Mouse (Mus musculus) CD4-positive naive resting alpha-beta T cell, adult 57 days (primary cell): ENCODE results near the gene Rnaseh1. TPM values are rescaled to one million over a fixed set of nuclear protein-coding genes. Genes with fewer than 3 reads are reported as not detected.

ENCODE experiments used
- total RNA-seq: library from RNA; stranded (reverse); gene quantifications from one replicate; pipeline ENCODE4 v1.2.4, GENCODE M21; 2023

The Rnaseh1 gene
- total RNA-seq = 20.0 TPM

GRCm38 (mm10) chr12:28649141-28650110 is at the start of gene Rnaseh1:
TSS of gene Rnaseh1 (plus strand) at chr12:28649602.

GRCm38 (mm10) chr12:28623195-28623594 is 26.2 kb upstream of the Rnaseh1 start, which contains the start of gene Colec11:
TSS of gene Colec11 (minus strand) at chr12:28623377.

DNA sequence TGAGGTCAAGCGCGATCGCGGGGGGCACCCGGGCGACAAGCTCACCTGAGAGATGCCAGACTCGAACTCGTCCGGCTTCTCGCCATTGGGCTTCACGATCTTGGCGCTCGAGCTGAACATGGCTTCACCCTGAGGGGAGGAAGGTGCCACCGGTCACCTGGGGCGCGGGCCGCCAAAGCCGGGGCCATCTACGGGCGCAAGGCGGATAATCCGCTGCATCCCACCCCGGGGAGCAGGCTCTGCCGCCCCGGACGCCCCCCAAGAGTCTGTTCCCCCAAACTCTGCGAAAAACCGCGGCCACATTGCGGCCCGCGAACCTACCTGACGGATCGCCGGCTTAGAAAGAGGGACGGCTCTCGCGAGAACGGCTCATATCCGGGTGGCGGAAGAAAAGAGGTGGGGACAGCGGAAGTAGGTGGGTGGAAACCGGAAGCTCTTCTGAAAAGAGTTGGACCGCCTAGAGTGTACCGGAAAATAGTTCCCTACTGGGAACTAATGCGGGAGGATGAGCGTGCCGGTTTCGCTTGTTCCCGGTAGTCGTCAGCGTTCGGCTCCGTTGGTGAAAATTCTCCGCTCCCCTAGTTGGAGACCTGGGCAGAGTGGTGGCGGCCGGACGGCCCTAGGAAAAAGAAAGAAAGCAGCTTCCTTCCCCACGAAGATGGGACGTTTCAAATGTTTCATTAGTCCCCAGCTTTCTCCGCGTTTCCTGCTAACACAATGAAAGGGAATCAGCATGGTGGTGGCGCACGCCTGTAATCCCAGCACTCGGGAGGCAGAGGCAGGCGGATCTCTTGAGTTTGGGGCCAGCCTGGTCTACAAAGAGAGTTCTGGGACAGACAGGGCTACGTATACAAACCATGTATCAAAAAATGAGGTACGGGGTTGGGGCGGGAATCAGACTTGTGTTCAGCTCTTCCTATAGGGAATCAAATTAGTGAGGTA is 13.6 kb upstream of the Rnaseh1 start, which contains the start of gene Rps7:
Rps7 (minus strand) TSS at position 419 of the 942 bp plus-strand sequence.

DNA sequence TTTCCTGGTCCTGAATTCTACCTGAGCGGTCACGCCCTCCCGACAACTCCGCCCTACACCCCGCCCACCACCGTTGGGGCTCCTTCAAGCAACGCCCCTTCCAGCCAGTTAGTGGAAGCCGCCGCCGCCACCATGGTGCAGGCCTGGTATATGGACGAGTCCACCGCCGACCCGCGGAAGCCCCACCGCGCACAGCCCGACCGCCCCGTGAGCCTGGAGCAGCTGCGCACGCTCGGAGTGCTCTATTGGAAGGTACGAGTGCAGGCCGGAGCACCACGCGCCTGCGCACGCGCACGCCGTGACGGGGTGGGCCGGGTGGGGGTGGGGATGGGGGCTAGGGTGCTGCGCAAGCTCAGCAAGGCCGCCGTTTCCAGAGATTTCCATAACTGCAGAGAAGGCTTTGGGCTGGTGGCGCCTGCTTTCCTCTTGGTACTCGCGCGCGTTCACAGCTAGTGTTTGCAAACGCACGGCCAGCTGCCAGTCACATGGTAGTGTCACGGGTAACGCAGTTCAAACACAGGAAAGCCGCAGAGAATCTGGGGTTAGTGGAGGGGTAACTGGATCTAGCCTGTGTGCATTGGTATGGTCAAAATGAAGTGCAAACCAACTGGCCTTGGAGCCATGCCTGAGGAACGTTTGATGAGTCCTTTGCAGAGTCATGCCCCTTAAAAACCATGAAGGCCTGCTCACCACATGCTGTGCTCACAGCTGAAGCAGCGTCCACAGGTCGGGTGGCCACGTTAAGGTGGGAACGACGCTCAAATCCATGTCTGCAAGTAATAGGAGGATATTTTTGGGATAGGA is 25.9 kb downstream of the Rnaseh1 start, which contains the start of gene Adi1:
Adi1 (plus strand) TSS at position 111 of the 804 bp plus-strand sequence.

Other genes with a start within 250 kb of the Rnaseh1 start
- gene Dcdc2c, start 97.2 kb upstream of the Rnaseh1 start, total RNA-seq = 1.2 TPM
- not detected for gene Allc, start 67.1 kb upstream of the Rnaseh1 start, total RNA-seq
- not detected for gene Colec11, start 26.2 kb upstream of the Rnaseh1 start, total RNA-seq
- gene Rps7, start 13.6 kb upstream of the Rnaseh1 start, total RNA-seq = 1,423 TPM
- 63.7 TPM for gene Adi1, start 25.6 kb downstream of the Rnaseh1 start, total RNA-seq
- gene Trappc12, start 100.9 kb downstream of the Rnaseh1 start, total RNA-seq = 65.6 TPM
- 46.1 TPM for gene Eipr1, start 102.2 kb downstream of the Rnaseh1 start, total RNA-seq